Mouse (Mus musculus): ENCODE results near the gene Slc25a19. TPM values are rescaled to one million over a fixed set of nuclear protein-coding genes. Genes with fewer than 3 reads are reported as not detected.

Slc25a19 gene
- polyA plus RNA-seq, 1 experiment from 2014 or later, result 23.7 TPM

DNA sequence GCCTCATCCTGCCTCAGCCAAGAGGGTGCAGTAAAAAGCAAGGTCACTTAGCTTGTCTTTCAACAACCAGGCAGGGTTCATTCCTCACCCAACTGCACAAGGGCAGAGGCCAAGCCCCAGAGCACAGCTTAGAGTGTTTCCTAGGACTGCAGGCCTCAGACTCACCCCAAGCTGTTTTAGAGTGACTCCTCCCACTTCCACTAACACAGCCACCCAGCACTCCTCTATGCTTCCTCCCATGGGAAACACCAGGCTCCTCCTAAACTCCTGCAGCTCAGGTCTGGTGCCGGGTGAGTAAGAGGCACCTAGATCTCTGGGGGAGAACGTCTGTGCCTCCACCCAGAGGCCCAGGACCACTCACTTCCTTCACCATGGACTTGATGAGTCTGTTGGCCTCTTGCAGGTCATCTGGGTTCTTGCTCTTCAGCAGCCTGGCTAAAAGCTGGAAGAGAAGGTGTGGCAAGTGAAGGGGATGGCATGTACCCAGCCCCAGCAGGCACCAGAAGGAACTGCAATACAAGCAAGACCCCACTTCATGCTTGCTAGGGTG is 37.5 kb downstream of the Slc25a19 start:
- no peaks in the 10 kb centered on the region for H3K27me3 ChIP-seq (ENCODE audit: insufficient read depth, poor library complexity, severe bottlenecking)
- H3K9me3 ChIP-seq, result no peaks in the 10 kb centered on the region
- no peaks in the 10 kb centered on the region; the same call in 1 of the 2 replicates for H3K4me1 ChIP-seq (replicated peaks)
- H3K27ac ChIP-seq, result no peak overlapping the region
- WGBS, result 86% methylated on average over 2 of the region's 2 CpGs
- H3K4me3 ChIP-seq, result no peak overlapping the region
- H3K36me3 ChIP-seq, result peaks cover 97% of the 10 kb centered on the region
- DNase-seq (ENCODE audit: low spot score), result no peak

DNA sequence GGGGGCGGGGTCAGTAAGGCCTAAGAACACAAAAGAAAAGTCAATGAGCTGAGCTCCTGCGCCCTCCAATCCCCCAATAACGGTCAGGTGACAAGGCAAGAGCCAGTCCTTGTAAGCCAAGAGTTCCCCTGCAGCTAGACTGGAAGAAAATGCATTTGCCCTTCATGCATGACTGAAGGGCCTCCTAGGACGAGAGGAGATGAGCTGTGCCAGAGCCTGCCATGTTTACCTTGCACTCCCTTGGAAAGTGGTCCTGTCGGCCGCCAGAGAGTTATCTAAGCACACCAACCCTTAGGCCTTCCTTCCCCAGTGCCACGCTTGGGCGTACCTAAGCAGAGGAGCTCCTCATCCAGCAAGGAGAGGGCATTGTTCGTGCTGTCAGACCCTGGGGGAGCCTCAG is 40.1 kb downstream of the Slc25a19 start:
- Histone ChIP-seq H3K27me3 (ENCODE audit: insufficient read depth, poor library complexity, severe bottlenecking) (no peaks in the 10 kb centered on the region), H3K27ac (no peak overlapping the region), H3K9me3 (no peaks in the 10 kb centered on the region), H3K4me3 (no peak overlapping the region), H3K36me3 (peaks cover 97% of the 10 kb centered on the region), H3K4me1 (replicated peaks) (no peaks in the 10 kb centered on the region; the same call in 1 of the 2 replicates)
- 80% methylated on average over 9 of the region's 9 CpGs for WGBS
- DNase-seq (ENCODE audit: low spot score), result no peak

GRCm38 (mm10) chr11:115586403-115586802 is 41.7 kb downstream of the Slc25a19 start:
- H3K4me1 ChIP-seq (replicated peaks), result no peaks in the 10 kb centered on the region; the same call in 1 of the 2 replicates
- no peak overlapping the region for H3K4me3 ChIP-seq
- no peak overlapping the region for H3K27ac ChIP-seq
- no peaks in the 10 kb centered on the region for H3K9me3 ChIP-seq
- peaks cover 97% of the 10 kb centered on the region for H3K36me3 ChIP-seq
- no peaks in the 10 kb centered on the region for H3K27me3 ChIP-seq (ENCODE audit: insufficient read depth, poor library complexity, severe bottlenecking)
- whole genome bisulfite sequencing, result 92% methylated on average over 9 of the region's 9 CpGs
- no peak for DNase-seq (ENCODE audit: low spot score)

GRCm38 (mm10) chr11:115585573-115586100 is 42.5 kb downstream of the Slc25a19 start:
- DNase-seq (ENCODE audit: low spot score), result no peak
- Histone ChIP-seq H3K4me3 (no peak overlapping the region), H3K4me1 (replicated peaks) (no peaks in the 10 kb centered on the region; the same call in 1 of the 2 replicates), H3K9me3 (no peaks in the 10 kb centered on the region), H3K36me3 (peaks cover 97% of the 10 kb centered on the region), H3K27me3 (ENCODE audit: insufficient read depth, poor library complexity, severe bottlenecking) (no peaks in the 10 kb centered on the region), H3K27ac (no peak overlapping the region)
- WGBS, result 89% methylated on average over 7 of the region's 7 CpGs

- Histone ChIP-seq H3K36me3 (peaks cover 97% of the 10 kb centered on the region), H3K27me3 (ENCODE audit: insufficient read depth, poor library complexity, severe bottlenecking) (no peaks in the 10 kb centered on the region), H3K27ac (no peak overlapping the region), H3K9me3 (no peaks in the 10 kb centered on the region), H3K4me3 (no peak overlapping the region), H3K4me1 (replicated peaks) (no peaks in the 10 kb centered on the region; the same call in 1 of the 2 replicates)
- DNase-seq (ENCODE audit: low spot score), result no peak
- WGBS, result 90% methylated on average over 10 of the region's 10 CpGs
Observed at GRCm38 (mm10) chr11:115584376-115585073, 43.6 kb downstream of the Slc25a19 start.

GRCm38 (mm10) chr11:115582913-115583606 is 45.0 kb downstream of the Slc25a19 start:
- H3K27ac ChIP-seq, result no peak overlapping the region
- WGBS, result 86% methylated on average over 10 of the region's 10 CpGs
- H3K27me3 ChIP-seq (ENCODE audit: insufficient read depth, poor library complexity, severe bottlenecking), result no peaks in the 10 kb centered on the region
- no peak for DNase-seq (ENCODE audit: low spot score)
- H3K36me3 ChIP-seq, result peaks cover 100% of the 10 kb centered on the region
- H3K4me1 ChIP-seq (replicated peaks), result no peaks in the 10 kb centered on the region
- H3K9me3 ChIP-seq, result no peaks in the 10 kb centered on the region
- H3K4me3 ChIP-seq, result no peak overlapping the region

DNA sequence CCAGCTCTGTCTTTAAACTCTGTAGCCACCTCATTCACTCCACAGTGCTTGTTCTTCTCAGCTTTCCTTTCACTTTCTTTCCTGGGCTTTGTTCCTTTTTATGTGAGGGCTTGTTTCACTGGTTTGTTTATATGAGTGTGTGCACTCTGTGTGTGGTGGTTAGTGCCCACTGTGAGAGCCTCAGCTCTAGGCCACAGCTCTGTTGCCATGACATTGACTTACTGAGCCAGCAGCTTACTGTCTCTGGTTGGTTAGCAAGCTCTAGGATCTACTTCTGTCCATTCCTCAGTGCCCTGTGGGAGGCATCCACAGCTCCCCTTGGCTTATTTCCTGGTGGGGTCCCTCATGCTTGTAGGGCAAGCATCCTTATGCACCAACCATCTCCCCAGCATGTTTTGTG is 49.0 kb downstream of the Slc25a19 start:
- Histone ChIP-seq H3K9me3 (no peaks in the 10 kb centered on the region), H3K4me1 (replicated peaks) (no peaks in the 10 kb centered on the region), H3K27me3 (ENCODE audit: insufficient read depth, poor library complexity, severe bottlenecking) (no peaks in the 10 kb centered on the region), H3K4me3 (no peak overlapping the region), H3K36me3 (peaks cover 83% of the 10 kb centered on the region), H3K27ac (no peak overlapping the region)
- DNase-seq (ENCODE audit: low spot score), result no peak

DNA sequence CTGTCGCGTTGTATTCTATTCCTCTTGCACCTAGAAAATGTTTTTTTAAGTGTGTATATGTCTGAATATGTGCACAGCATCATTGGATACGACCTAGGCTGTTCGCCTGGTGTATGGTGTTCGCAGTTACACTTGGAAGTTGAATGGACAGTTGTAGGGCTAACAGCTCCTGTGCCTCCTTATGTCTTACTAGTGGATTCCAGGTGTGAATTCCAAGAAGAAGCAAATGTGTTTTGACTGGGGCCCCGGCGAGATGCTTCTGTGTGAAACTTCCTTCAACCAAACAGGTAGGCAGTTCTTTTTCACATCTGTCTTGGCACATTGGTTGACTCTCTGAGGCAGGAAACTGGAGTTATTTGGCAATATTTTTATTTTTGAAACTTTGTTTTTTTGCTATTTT is 63.1 kb downstream of the Slc25a19 start:
- no peak for DNase-seq (ENCODE audit: low spot score)
- Histone ChIP-seq H3K4me3 (peak overlapping the region; percentile 93), H3K27me3 (ENCODE audit: insufficient read depth, poor library complexity, severe bottlenecking) (no peaks in the 10 kb centered on the region), H3K4me1 (replicated peaks) (peaks cover 21% of the 10 kb centered on the region), H3K27ac (peak overlapping the region; percentile 99), H3K9me3 (no peaks in the 10 kb centered on the region), H3K36me3 (peaks cover 43% of the 10 kb centered on the region)
- 21% methylated on average over 7 of the region's 7 CpGs for WGBS

Other genes starting within 250 kb of the Slc25a19 start
- 16.1 and 21.4 TPM in 2 replicates for gene Cdr2l, start 246.4 kb downstream of the Slc25a19 start, polyA plus RNA-seq (2016; fragmentation: Nextera tagmentation; extraction: Ambion mirVana)
- 228 and 253 TPM in 2 replicates for gene Mrpl58, start 224.5 kb downstream of the Slc25a19 start, polyA plus RNA-seq (2016; fragmentation: Nextera tagmentation; extraction: Ambion mirVana)
- 878 and 961 TPM in 2 replicates for gene Atp5h, start 208.3 kb downstream of the Slc25a19 start, polyA plus RNA-seq (2016; fragmentation: Nextera tagmentation; extraction: Ambion mirVana)
- 15.0 and 20.1 TPM in 2 replicates for gene Kctd2, start 208.2 kb downstream of the Slc25a19 start, polyA plus RNA-seq (2016; fragmentation: Nextera tagmentation; extraction: Ambion mirVana)
- 0.08 and 0.16 TPM in 2 replicates for gene Trim80, start 187.8 kb downstream of the Slc25a19 start, polyA plus RNA-seq (2016; fragmentation: Nextera tagmentation; extraction: Ambion mirVana)
- gene Slc16a5, start 165.8 kb downstream of the Slc25a19 start, polyA plus RNA-seq (2016; fragmentation: Nextera tagmentation; extraction: Ambion mirVana), result not detected in 2 replicates
- 8.1 and 10.8 TPM in 2 replicates for gene Armc7, start 152.6 kb downstream of the Slc25a19 start, polyA plus RNA-seq (2016; fragmentation: Nextera tagmentation; extraction: Ambion mirVana)
- gene Nt5c, start 136.4 kb downstream of the Slc25a19 start, polyA plus RNA-seq (2016; fragmentation: Nextera tagmentation; extraction: Ambion mirVana), result 93.3 and 98.0 TPM in 2 replicates
- 778 and 995 TPM in 2 replicates for gene Jpt1, start 113.9 kb downstream of the Slc25a19 start, polyA plus RNA-seq (2016; fragmentation: Nextera tagmentation; extraction: Ambion mirVana)
- 1,372 and 1,467 TPM in 2 replicates for gene Sumo2, start 92.0 kb downstream of the Slc25a19 start, polyA plus RNA-seq (2016; fragmentation: Nextera tagmentation; extraction: Ambion mirVana)
- gene Nup85, start 63.9 kb downstream of the Slc25a19 start, polyA plus RNA-seq (2016; fragmentation: Nextera tagmentation; extraction: Ambion mirVana), result 192 and 243 TPM in 2 replicates
- gene Mrps7, start 24.4 kb downstream of the Slc25a19 start, polyA plus RNA-seq (2016; fragmentation: Nextera tagmentation; extraction: Ambion mirVana), result 104 and 112 TPM in 2 replicates
- 35.1 and 37.6 TPM in 2 replicates for gene Gga3, start 24.2 kb downstream of the Slc25a19 start, polyA plus RNA-seq (2016; fragmentation: Nextera tagmentation; extraction: Ambion mirVana)
- 16.3 and 20.6 TPM in 2 replicates for gene Mif4gd, start 15.3 kb downstream of the Slc25a19 start, polyA plus RNA-seq (2016; fragmentation: Nextera tagmentation; extraction: Ambion mirVana)
- 92.7 and 119 TPM in 2 replicates for gene Grb2, start 80.3 kb upstream of the Slc25a19 start, polyA plus RNA-seq (2016; fragmentation: Nextera tagmentation; extraction: Ambion mirVana)
- 42.0 and 47.4 TPM in 2 replicates for gene Tmem94, start 137.1 kb upstream of the Slc25a19 start, polyA plus RNA-seq (2016; fragmentation: Nextera tagmentation; extraction: Ambion mirVana)
- gene Caskin2, start 185.3 kb upstream of the Slc25a19 start, polyA plus RNA-seq (2016; fragmentation: Nextera tagmentation; extraction: Ambion mirVana), result 19.0 and 21.5 TPM in 2 replicates
- 38.1 and 41.5 TPM in 2 replicates for gene Tsen54, start 186.4 kb upstream of the Slc25a19 start, polyA plus RNA-seq (2016; fragmentation: Nextera tagmentation; extraction: Ambion mirVana)
- 10.4 and 11.9 TPM in 2 replicates for gene Llgl2, start 195.8 kb upstream of the Slc25a19 start, polyA plus RNA-seq (2016; fragmentation: Nextera tagmentation; extraction: Ambion mirVana)
- gene Myo15b, start 230.1 kb upstream of the Slc25a19 start, polyA plus RNA-seq (2016; fragmentation: Nextera tagmentation; extraction: Ambion mirVana), result 0.19 and 0.21 TPM in 2 replicates

All from hindbrain, embryonic 10.5 days (tissue).